Mouse (Mus musculus) heart, adult 2 months (tissue): Measurements from ENCODE around the gene Plekhj1.

Experiments used
- CTCF ChIP-seq: fragments of 200-600 bp; IDR thresholded peaks from 2 replicates; pipeline ENCODE4 v1.8.1; 2022; ENCODE audit warnings: antibody characterized with exemption, mild to moderate bottlenecking, moderate library complexity
- EP300 ChIP-seq: fragments of 200-500 bp; IDR thresholded peaks from 2 replicates; pipeline ENCODE4 v1.6.1; 2011; ENCODE audit warnings: low read depth, low read length, control low read depth; ENCODE audit not compliant: insufficient read depth
- POLR2A ChIP-seq: fragments of 200-500 bp; IDR thresholded peaks from 2 replicates; pipeline ENCODE4 v1.6.1; 2011; ENCODE audit warnings: mild to moderate bottlenecking, low read depth, low read length, control low read depth; ENCODE audit not compliant: insufficient read depth

GRCm38 (mm10) chr10:80802204-80802912 is 3.9 kb upstream of the Plekhj1 start:
- TF ChIP-seq CTCF (no peak), EP300 (no peak), POLR2A (no peak)
